Mouse (Mus musculus) adrenal gland, adult 2 months (tissue): Measurements from ENCODE around the gene Mapk9. TPM values are rescaled to one million over a fixed set of nuclear protein-coding genes. Genes with fewer than 3 reads are reported as not detected.

ENCODE experiments used
- DNase-seq: peaks from one replicate; pipeline ENCODE4 v3.0.0; 2021
- microRNA-seq, 2 experiments: library from miRNA; unstranded; fragments of <30 nt; microRNA quantifications; one replicate each; pipeline ENCODE4 v1.2.0; 2021
- polyA plus RNA-seq: library from polyadenylated mRNA; depleted of rRNA; stranded (reverse); fragments of >200 nt; gene quantifications from 2 replicates; pipeline ENCODE4 v1.2.3, GENCODE M21; 2012; rRNA removed
- total RNA-seq, 2 experiments: library from RNA; stranded (reverse); gene quantifications; 2 replicates each; pipeline ENCODE4 v1.2.3; 2021

The Mapk9 gene
- total and polyA plus RNA-seq, 3 experiments, result 20.5 to 79.9 (median 69.8) TPM

GRCm38 (mm10) chr11:49893806-49894205 lies 47.3 kb downstream of the Mapk9 start:
- DNase-seq, result no peak

- no peak for DNase-seq
Measured at GRCm38 (mm10) chr11:49895966-49896590, 49.5 kb downstream of the Mapk9 start.

- DNase-seq, result peak; percentile 74
Measured at GRCm38 (mm10) chr11:49900043-49900442, 53.5 kb downstream of the Mapk9 start.

GRCm38 (mm10) chr11:49900962-49901658 lies 54.6 kb downstream of the Mapk9 start:
- no peak for DNase-seq

GRCm38 (mm10) chr11:49901659-49902458 lies 55.3 kb downstream of the Mapk9 start, which contains the start of gene Rasgef1c:
Gene Rasgef1c, plus strand, starts transcription at chr11:49901835.
- DNase-seq, result peak; percentile 82

- peak; percentile 76 for DNase-seq
Measured at GRCm38 (mm10) chr11:49903333-49903732, 56.8 kb downstream of the Mapk9 start.

GRCm38 (mm10) chr11:49918521-49919180 lies 72.1 kb downstream of the Mapk9 start:
- DNase-seq, result no peak

- DNase-seq, result no peak
Measured at GRCm38 (mm10) chr11:49919304-49919703, 72.8 kb downstream of the Mapk9 start.

GRCm38 (mm10) chr11:49923539-49923938 lies 77.0 kb downstream of the Mapk9 start:
- no peak for DNase-seq

- no peak for DNase-seq
Measured at GRCm38 (mm10) chr11:49926183-49926582, 79.6 kb downstream of the Mapk9 start.

- no peak for DNase-seq
Measured at GRCm38 (mm10) chr11:49927169-49927568, 80.6 kb downstream of the Mapk9 start.

GRCm38 (mm10) chr11:49927670-49928069 lies 81.1 kb downstream of the Mapk9 start:
- DNase-seq, result no peak

GRCm38 (mm10) chr11:49931037-49931625 lies 84.6 kb downstream of the Mapk9 start:
- DNase-seq, result peak; percentile 51

GRCm38 (mm10) chr11:49931853-49932252 lies 85.3 kb downstream of the Mapk9 start:
- peak; percentile 35 for DNase-seq

GRCm38 (mm10) chr11:49933811-49934210 lies 87.3 kb downstream of the Mapk9 start:
- no peak for DNase-seq

GRCm38 (mm10) chr11:49934322-49934721 lies 87.8 kb downstream of the Mapk9 start:
- DNase-seq, result no peak

Small RNA genes within 50 kb of the gene (microRNA-seq; reads per million reads assigned to microRNA genes)
- 0 reads per million in 2 experiments for gene Gm23492

Other genes starting within 250 kb of the Mapk9 start
- 10 to 100 TPM; 12.5 to 20.9 TPM for gene Flt4, start 237.5 kb upstream of the Mapk9 start, total RNA-seq
- gene Flt4, start 237.5 kb upstream of the Mapk9 start, polyA plus RNA-seq, result 16.5 and 17.5 TPM in 2 replicates
- gene Scgb3a1, start 183.1 kb upstream of the Mapk9 start, total RNA-seq, result not detected
- gene Scgb3a1, start 183.1 kb upstream of the Mapk9 start, polyA plus RNA-seq, result 0.58 TPM in 1 of 2 replicates, not detected in the other
- 10 to 100 TPM; 36.6 to 38.2 TPM for gene Cnot6, start 134.0 kb upstream of the Mapk9 start, total RNA-seq
- 2.5 and 2.6 TPM in 2 replicates for gene Cnot6, start 134.0 kb upstream of the Mapk9 start, polyA plus RNA-seq
- gene Gfpt2, start 52.6 kb upstream of the Mapk9 start, total RNA-seq, result 1 to 10 TPM; 6.4 to 8.0 TPM
- gene Gfpt2, start 52.6 kb upstream of the Mapk9 start, polyA plus RNA-seq, result 2.3 TPM in 2 replicates
- 1 to 10 TPM in 1 of 2 experiments, under 1 TPM in 1; 0.43 to 1.0 TPM for gene Rasgef1c, start 55.1 kb downstream of the Mapk9 start, total RNA-seq
- gene Rasgef1c, start 55.1 kb downstream of the Mapk9 start, polyA plus RNA-seq, result 0.71 and 0.83 TPM in 2 replicates
- gene Rnf130, start 178.6 kb downstream of the Mapk9 start, total RNA-seq, result 100 to 1,000 TPM in 1 of 2 experiments, 10 to 100 TPM in 1; 78.9 to 102 TPM
- 114 and 129 TPM in 2 replicates for gene Rnf130, start 178.6 kb downstream of the Mapk9 start, polyA plus RNA-seq